Mouse (Mus musculus): ENCODE measurements around the gene Gse1.
"Not testable (repeated sequence)": the region's sequence is repeated elsewhere in the genome, so short reads cannot be mapped to it uniquely, and the experiment has no call there.

Gene Gse1

DNA sequence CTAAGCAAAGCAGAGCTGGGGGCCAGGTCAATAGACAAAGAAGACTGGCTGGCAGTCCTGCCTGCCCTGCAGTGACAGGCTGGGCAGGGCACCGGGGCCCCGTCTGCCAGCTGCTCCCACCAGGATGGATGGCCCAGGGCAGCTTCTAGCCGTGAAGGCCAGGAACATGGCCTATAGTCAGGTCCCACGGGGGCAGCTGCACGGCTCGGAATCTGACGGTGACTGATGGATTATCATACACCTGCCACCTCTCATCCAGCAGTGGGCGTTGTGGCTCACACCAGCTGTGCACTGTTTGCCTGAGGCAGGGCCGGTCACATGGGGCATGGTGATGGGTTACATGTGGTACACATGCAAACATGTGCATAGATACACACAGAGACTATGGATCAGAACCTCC lies 127.8 kb downstream of the Gse1 start:
- DNase-seq, result no peak

DNA sequence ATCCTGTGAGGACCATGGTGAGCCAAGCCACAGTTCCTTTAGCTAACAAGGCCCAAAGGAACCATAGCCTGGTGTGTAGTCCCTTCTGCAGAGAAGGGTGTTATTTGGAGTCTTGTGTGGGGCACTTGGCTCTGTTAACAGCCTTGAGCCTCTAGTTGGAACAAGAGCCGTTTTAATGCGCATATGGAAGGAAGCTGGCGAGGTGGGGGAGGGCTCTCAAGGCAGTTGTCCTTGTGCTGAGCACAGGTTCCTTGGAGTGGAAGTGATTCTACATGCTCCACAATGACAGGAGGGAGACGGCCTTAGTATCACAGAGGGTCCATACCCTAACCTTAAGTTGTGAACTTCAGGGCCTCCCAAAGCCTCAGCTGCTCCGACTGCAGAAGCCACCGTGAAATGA lies 129.2 kb downstream of the Gse1 start:
- DNase-seq, result no peak

DNA sequence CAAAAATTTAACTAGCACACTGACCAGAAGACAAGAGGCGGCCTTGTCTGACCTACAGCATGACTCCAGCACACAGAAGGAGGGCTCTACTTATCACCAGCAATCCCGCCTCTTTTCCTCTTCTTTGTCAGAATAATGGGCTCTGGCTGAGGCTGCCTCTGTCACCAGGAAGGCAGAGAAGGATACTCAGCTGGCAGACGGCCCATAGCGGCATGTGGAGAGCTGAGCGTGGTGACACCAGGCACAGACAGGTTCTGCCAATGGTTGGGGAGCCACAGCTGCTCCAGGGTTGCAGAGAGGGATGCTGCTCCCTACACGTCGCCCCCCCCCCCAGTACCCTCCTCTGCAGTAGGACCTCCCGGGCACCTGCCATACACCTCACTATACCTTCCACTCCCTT lies 133.0 kb downstream of the Gse1 start:
- peak; percentile 46 for DNase-seq

DNA sequence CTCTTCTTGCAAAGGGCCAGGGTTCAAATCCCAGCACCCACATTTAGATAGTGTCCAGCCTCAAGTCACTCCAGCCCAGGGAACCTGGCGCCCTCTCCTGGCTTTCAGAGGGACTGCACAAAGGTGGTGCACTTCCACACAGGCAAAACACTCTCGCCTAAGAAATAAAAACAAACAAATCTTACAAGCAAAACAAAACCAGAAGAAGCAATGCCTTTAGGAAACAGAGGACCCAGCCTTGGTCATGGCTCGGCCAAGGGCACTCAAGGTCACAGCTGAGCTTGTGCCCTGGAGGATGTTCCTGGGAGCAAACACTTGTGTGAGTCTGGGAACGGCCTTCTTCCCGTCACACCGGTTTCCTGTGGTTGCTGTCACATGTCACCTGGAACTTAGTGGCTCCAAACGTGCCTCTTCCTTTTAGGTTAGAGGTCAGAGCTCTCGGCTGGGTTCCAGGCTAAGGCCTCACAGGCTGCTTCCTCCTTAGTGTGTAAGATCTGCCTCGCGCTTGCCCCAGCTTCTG lies 135.4 kb downstream of the Gse1 start:
- no peak for DNase-seq

DNA sequence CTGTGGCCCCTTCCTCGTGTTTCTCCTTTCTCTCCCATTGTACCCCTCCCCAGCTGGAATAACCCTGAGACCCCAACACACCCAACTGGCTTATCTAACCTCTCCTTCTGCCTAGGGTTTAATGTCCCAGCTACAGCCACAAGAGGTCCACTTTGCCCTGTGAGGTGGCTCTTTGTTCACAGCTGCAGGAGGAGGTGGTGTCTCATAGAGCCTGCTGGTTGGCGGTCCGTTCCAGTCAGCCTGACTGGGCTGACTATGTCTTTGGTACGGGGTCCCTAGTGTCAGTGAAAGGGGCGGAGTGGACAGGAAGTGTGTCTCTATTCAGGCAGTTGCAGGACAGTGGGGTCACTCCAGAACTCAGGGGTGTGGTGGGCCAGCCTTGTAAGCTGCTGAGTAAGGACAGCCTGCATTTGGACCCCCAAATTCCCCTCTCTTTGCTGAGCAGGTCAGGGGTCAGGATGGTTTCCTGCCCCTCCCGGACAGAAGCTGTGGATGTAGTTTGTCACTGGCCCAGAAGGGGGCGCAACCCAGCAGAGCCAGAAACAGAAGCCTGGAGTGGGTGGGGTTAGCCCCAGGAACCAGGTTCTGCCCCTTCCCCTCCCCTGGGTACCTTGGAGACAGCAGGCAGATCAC lies 136.0 kb downstream of the Gse1 start:
- DNase-seq, result no peak

DNA sequence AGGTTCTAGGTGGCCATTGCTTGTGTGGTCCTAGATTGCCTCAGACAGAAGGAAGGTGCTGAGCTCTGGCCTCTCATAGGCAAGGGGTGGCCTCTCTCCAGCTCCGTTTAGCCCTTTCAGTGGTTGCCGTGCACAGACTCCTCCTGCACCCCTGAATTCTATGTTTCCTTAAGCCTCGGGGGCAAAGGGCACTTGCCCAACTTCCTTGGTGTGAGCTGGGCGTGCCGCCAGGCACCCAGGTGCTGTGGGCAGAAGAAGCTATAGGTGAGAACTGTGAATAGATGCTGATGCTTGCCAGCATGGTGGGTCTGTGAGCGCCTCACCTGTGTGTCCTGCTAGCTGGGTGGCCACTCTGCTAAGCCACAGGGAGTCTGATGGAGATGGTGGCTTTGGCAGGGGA lies 138.6 kb downstream of the Gse1 start:
- DNase-seq, result no peak

DNA sequence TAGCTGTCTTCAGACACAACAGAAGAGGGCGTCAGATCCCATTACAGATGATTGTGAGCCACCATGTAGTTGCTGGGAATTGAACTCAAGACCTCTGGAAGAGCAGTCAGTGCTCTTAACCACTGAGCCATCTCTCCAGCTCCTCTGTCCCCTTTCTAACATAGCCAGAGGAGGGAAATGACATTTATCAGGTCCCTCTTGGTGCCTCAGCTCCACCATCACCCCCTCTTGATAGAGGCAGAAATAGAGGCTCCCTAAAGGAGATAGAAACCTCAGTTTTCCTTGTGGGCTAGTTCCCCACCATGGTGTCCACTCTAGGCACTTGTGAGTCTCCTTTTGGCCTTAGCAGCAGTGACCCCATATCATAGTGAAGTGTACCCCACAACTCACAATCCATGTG lies 139.9 kb downstream of the Gse1 start:
- not testable (repeated sequence) for DNase-seq

DNA sequence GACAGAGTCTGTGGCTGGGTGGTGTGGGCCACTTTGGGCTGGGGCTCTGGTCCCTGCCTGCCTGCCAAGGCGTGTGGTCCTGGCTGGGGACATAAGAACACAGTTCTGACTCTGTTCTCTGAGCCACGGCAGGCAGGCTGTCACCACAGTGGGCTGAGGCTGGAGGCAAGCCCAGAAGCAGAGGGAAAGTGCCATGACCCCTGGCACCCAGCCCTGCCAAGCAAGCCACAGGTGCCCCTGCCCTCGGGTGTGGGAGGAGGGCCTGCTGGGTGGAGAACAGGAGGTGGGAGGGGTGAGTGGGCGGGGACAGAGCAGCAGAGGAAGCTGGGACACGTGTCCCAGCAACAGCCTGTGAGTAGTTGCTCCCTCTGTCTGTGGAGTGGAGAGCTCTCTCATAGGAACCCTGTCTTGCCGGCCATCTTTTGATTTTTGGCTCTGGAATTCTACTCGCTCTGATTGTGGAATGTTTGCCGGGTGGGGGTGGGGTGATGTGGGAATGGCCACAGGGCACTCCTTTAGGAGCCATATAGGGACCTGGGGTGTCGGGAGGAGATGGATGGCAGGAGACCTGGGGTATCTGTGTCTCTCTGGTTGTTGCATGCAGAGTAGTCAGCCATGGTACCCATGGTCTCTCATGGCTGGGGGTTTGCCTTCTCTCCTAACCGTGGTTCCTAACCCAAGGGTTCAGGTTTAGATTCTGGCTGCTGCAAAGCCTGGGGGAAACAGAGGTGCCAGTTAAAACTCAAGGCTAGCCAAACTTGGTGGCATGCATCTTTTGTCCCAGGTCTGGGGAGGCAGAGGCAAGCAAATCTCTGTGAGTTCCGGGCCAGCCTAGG lies 140.8 kb downstream of the Gse1 start:
- peak; percentile 78 for DNase-seq

DNA sequence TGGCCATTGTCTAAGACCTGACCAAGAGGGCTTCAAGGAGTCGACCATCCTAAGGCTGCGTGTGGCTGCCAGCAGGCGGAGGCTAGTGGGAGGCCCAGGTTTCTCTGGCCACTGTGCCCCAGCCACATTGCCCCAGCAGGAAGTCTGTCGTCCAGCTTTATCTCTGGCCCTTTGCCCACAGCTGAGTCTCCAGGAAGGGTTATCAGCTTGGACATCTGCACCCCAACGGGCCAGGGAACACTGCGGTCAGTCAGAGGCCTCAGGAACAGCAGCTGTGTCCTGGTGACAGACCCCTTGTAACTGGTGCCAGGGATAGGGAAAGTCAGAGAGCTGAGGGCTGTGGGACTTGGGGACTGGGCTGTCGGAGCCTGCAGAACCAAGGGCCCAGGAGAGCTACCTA lies 141.7 kb downstream of the Gse1 start:
- DNase-seq, result no peak

DNA sequence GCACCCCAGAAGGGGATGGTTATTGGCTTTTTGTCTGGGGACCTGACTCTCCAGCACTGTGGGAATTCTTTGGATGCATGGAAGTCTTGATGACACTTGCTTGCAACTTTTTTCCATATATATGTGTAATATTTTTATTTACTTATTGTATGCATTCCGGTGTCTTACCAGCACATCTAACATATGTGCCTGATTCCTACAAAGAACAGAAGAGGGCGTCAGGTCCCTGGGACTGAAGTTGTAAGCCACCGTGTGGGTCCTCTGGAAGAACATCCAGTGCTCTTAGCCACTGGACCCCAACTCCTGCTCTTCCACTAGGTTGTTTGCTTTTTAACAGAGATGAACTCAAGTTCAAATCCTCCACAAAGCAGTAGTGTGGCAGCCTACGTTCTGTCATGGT lies 142.2 kb downstream of the Gse1 start:
- DNase-seq, result no peak

DNA sequence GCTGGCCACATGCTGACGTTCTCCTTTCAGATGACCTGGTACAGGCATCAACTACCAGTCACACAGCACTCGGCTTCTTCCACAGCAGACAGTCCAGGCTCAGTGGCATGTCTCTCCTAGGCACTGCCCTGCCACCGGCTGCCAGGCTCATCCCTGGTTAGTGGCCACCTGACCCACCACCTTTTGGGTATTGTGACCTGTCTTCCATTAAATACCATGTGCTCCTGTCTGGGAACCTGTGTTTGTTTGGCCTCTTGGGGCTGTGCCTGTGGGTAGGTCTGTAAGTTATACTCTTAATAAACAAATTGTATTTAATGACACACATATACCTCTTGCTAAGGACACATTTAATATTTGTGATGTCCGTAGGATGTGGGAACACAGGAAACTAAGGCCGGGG lies 142.9 kb downstream of the Gse1 start:
- no peak for DNase-seq

DNA sequence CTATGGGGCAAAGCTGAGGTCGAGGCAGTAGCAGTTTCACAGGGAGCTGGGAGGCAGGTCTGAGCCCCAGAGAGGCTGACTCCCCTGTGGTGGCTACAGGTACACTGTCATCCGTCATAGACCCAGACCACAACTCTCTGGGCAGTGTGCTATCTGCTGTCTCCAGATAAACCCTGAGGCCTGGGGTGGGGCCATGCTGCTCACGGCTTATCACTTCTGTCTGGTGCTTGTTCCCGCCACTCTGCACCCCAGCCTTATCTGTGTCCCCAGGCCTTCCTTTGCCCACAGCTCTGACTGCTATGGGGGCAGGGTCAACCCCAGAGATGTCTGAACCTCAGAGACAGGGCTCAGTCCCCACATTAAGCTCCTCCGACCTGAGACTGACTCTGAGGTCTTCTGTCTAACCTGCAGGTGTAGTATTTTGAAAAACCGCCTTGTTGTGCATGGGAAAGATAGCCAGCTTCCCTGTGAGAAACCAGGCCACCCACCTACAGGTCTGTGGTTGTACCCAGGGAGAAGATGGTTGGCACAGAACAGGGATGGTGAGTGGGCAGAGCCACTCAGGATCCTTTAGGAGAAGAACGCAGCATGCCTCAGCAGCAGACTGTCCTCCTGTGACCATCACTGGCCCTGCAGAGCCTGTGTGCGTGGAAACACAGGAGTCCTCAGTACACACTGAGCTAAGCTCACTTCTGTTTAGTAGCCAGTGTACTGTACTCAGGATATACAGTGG lies 143.6 kb downstream of the Gse1 start:
- DNase-seq, result no peak

DNA sequence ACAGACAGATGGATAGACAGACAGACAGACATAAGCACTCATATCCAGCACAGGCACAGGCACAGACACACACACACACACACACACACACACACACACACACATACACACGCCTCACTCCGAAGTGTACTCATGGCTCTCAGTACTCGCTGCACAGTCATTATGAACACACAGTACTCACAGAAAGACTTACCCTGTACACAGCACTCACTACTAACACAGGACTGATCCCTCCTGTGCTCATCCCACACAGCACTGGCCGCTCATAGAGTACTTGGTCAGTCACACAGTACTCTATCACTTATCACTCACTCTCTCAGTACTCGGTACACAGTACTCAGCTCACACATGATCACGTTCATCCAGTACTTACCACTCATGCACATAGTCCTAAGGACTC lies 144.4 kb downstream of the Gse1 start:
- DNase-seq, result no peak

DNA sequence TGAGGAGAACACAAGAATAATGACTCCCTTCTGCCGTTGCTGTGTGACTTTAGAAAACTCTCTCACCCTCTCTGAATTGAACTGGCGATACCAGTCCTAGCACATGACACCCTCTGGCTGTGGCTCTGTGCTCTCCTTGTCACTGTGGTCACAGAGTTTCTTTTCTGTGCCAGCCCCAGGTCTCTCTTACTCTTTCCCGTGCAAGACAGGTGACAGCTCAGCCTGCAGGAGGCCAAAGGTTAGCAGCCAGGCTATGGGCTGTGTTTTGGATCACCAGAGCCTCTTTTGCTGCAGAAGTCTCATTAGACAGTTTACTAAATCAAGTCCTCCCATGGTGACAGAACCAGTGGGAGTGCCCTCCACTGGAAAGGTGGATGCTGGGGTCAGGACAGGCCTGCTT lies 145.4 kb downstream of the Gse1 start:
- no peak for DNase-seq

DNA sequence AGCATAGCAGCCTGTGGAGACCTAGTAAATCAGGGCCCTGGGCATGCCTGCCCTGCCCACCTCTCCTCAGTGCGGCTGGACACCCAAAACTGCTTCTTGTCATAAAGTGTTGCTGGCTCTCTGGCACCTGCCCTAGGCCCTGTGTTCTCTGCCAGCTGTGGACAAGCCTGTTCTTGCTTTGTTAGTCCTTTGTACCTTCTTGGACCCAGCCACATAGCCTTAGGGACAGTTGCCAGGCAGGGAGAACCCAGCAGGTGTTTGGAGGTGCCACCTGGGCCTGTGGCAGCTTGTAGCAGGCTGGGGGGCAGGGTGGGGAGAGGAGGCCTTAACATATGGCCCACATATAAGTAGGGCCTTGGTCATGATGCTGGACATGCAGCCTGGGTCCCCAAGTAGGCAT lies 145.8 kb downstream of the Gse1 start:
- DNase-seq, result no peak

DNA sequence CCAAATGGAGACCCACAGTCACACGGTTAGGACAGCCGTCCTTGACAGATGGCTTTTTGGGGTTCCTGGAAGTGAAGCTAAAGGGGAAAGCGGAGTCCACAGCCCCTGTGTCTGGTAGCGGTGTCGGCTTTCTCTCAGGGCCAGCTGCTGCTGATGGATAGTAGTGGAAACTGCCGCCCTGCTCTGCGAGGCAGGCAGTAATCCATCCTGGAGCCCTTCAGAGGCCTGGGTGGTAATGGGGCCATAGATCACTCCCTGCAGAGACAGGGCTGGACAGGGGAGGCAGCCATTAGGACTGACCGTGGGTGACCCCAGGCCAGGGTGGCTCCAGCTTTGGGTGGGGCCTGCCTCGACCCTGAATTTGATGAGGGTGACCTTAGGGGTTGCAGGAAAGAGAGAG lies 146.3 kb downstream of the Gse1 start:
- no peak for DNase-seq

DNA sequence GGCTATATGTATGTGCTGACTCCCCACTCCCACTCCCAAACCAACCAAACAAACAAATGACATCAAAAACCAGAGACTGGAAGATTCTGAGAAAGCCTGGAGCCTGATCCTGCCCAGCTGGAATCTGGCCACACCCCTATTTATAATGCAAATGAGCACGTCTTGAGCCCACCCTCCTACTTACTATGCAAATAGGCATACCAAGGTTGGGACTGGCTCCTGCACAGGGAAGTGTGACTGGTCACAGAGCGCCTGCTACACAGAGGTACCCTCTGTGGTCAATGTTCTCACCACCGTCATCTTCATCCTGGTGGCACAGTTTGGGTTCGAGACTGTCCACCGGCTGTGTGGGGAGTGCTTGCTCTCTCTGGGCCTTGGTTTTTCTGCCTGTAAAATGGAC lies 146.9 kb downstream of the Gse1 start:
- DNase-seq, result no peak

DNA sequence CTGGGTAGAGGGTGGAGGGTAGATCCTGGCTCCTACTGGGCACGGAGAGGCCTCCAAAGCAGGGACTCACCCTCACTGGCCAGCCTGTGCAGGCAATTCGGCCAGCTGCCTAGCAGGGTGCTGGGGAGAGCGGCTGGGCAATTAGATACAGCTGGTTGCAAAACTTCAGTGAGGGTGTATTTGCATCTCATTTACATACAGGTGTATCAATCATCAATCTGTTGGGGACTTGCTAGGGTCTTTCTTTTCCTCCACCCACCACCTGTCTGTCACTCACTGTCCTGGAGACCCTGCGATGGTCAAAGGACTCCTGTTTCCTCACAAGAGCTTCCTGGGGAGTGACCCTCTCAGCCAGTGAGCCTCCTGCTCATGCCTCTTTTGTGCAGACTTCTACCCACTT lies 148.0 kb downstream of the Gse1 start:
- DNase-seq, result no peak

DNA sequence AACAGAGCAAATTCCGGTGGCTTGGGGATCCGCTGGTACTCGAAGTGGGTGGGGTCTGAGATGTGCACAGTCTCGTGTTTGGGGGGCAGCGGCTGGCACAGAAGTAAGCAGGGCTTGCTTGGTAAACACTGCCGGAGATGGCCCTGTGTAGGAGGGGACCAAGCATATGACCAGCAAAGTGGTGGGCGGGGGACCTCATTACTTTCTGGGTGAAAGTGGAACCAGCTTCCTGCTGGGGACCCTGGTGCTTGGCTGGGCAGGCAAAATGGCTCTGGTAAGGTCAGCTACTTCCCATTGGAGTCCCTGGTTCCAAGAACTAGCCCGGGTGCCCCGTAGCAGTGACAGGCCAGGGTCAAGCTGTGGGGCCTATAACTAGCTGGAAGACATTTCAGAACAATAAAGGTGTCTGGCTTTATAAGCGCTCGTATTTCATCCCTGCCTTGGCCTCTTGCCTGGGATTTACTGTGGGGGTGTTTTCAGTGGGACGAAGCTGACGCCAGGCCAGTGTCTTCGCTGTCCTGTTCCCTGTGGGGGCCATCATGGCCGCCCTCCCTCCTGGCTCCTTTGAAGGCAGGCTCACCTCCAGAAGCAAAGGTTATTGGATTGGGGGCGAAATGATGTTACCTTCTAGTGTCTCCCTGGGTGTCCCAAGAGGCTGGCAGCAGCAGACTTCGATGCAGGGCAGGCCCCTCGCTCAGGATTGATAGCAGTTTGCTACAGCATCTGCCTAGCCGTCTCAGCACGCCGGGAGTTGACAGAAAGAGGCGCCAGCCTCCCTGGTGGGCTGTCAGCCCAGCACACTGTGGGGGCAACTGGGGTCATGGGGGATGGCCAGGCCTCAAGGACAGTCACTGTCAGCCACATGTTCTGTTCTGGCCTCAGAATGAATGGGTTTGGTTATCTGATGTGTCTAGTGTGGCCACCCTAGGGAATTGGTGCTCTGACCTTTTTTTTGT lies 148.9 kb downstream of the Gse1 start:
- no peak for DNase-seq

DNA sequence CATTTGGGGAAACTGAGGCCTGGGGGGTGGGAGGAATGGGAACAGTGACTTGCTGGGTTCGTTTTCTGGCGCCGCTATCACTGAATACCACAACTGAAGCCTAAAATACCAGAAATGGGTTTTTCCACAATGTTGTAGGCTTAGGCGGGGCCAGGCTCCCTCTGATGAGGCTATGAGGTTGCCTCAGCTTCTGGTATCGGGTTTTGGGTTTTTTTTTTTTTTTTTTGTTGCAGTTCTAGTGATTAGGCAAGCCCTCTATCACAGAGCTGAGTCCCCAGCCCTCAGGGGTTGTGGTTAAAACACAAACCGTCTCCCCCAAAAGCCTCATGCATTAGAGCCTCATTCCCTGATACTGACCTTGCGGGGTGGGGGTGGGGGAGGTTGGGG lies 149.5 kb downstream of the Gse1 start:
- no peak for DNase-seq

DNA sequence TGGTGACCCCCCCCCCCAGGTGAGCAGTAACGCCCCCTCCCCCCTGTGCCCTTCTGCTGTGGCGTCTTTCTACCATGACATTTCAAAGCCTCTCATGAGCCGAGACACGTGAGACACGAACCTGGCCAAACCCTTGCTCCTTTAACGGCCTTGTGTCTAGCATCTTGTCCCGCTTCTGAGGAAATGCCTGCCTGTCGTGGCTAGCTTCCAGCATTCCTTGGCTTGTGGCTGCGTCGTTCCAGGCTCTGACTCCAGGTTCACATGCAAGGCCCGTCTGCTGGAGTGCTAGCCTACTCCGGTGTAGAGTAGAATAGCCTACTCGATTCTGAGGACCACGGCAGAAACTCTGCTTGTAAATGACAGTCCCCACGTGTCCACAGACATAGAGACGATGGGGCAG lies 150.1 kb downstream of the Gse1 start:
- peak; percentile 31 for DNase-seq

DNA sequence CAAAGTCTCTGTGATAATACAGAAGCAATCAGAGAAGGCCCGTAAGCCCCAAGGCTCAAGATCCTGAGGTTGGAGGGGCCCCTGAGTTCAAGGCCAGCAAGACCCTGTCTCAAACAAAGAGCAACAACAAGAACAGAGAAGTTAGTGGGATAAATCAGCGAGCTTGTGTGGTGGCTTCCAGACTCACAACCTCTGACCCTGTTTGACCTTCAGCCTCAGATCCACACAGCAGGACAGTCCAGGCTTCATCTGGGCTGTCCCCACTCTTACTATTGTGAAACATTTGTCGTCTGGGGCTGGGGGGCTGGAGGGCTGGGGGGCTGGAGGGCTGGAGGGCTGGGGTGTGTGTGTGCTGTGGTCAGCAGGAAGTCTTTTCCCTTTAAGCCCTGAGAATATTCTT lies 150.8 kb downstream of the Gse1 start:
- no peak for DNase-seq

DNA sequence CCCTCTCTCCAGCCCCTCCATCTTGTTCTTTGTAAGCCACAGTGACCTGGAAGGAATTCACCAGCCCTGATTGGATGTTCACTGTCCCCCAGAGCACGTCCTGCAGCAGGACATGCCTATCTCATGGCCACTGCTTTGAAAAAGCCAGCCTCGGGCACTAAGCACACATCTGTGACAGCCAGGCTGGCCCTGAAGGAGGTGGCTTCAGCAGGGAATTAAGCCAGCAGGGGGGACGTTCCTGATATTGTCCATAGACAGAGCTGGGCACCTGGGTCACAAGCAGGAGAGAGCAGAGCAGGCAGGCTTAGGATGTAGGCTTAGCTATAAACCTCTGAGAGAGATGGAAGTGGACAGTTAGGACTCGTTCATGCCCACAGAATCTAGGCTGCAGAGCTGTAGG lies 153.6 kb downstream of the Gse1 start:
- no peak for DNase-seq

Data from right cerebral cortex, postnatal 4 days (tissue).